Mouse (Mus musculus) midbrain, postnatal 0 days (tissue): ENCODE data around the gene Cdh13. TPM values are rescaled to one million over a fixed set of nuclear protein-coding genes. Genes with fewer than 3 reads are reported as not detected.
A peak's percentile ranks its signal among the peaks of the same experiment; 100 is the strongest.

ENCODE experiments used
- ATAC-seq: fragments of 200-750 bp; cut with Nextera tagmentation; 2 replicates; pipeline ENCODE4 v1.8.0; 2017; ENCODE audit warnings: moderate number of reproducible peaks, mild to moderate bottlenecking, moderate TSS enrichment, moderate library complexity; ENCODE audit not compliant: low FRiP score
- DNase-seq: peaks from one replicate; pipeline ENCODE4 v3.0.0-alpha.2; 2015; ENCODE audit warnings: low spot score
- H3K27ac ChIP-seq: fragments of 300-500 bp; sonication (generic); 2 replicates; pipeline ENCODE4 v1.5.1; 2014; ENCODE audit warnings: low read depth, mild to moderate bottlenecking, low read length, mixed read lengths
- H3K27me3 ChIP-seq: fragments of 300-500 bp; sonication (generic); 2 replicates; pipeline ENCODE4 v1.6.1; 2014; ENCODE audit warnings: low read length, control low read depth, mixed read lengths; ENCODE audit not compliant: insufficient read depth
- H3K36me3 ChIP-seq: fragments of 300-500 bp; sonication (generic); 2 replicates; pipeline ENCODE4 v1.6.1; 2014; ENCODE audit warnings: low read length, control low read depth, mixed read lengths; ENCODE audit not compliant: insufficient read depth
- H3K4me1 ChIP-seq: fragments of 300-500 bp; sonication (generic); 2 replicates; pipeline ENCODE4 v1.6.1; 2014; ENCODE audit warnings: mild to moderate bottlenecking, control low read depth, antibody characterized with exemption, low read length, mixed read lengths; ENCODE audit not compliant: insufficient read depth
- H3K4me2 ChIP-seq: fragments of 300-500 bp; sonication (generic); 2 replicates; pipeline ENCODE4 v1.6.1; 2014; ENCODE audit warnings: low read depth, mild to moderate bottlenecking, low read length, mixed read lengths; ENCODE audit not compliant: poor library complexity, severe bottlenecking
- H3K4me3 ChIP-seq: fragments of 300-500 bp; sonication (generic); 2 replicates; pipeline ENCODE4 v1.5.1; 2014; ENCODE audit warnings: low read depth, mild to moderate bottlenecking, low read length, moderate library complexity
- H3K9ac ChIP-seq: fragments of 300-500 bp; sonication (generic); replicated peaks from 2 replicates; pipeline ENCODE4 v1.6.1; 2014; ENCODE audit warnings: mild to moderate bottlenecking, low read length, moderate library complexity, mixed read lengths; ENCODE audit not compliant: poor library complexity, severe bottlenecking
- H3K9me3 ChIP-seq: fragments of 300-500 bp; sonication (generic); 2 replicates; pipeline ENCODE4 v1.6.1; 2016; ENCODE audit warnings: low read length, control low read depth
- CTCF ChIP-seq: IDR thresholded peaks from 2 replicates; pipeline ENCODE4 v1.5.1; 2016; ENCODE audit warnings: antibody characterized with exemption, mild to moderate bottlenecking
- WGBS: fragments of 180-500 bp; shearing (Covaris S2); extraction: QIAGEN DNeasy Blood & Tissue Kit; methylation state at CpG from one replicate; pipeline ENCODE4 v1.1.7; 2014; 5-methylcytosine and 5-hydroxymethylcytosine counted together
- polyA plus RNA-seq: library from polyadenylated mRNA; unstranded; fragments of >200 nt; fragmentation: Nextera tagmentation; extraction: Ambion mirVana; gene quantifications from 2 replicates; pipeline ENCODE4 v1.2.1, GENCODE M21; 2015
- total RNA-seq: library from RNA; depleted of rRNA; stranded (reverse); fragments of >200 nt; gene quantifications from 2 replicates; pipeline ENCODE4 v1.2.3, GENCODE M21; 2014

The Cdh13 gene
- total and polyA plus RNA-seq, 2 experiments from 2014 or later: 199 to 203 TPM

DNA sequence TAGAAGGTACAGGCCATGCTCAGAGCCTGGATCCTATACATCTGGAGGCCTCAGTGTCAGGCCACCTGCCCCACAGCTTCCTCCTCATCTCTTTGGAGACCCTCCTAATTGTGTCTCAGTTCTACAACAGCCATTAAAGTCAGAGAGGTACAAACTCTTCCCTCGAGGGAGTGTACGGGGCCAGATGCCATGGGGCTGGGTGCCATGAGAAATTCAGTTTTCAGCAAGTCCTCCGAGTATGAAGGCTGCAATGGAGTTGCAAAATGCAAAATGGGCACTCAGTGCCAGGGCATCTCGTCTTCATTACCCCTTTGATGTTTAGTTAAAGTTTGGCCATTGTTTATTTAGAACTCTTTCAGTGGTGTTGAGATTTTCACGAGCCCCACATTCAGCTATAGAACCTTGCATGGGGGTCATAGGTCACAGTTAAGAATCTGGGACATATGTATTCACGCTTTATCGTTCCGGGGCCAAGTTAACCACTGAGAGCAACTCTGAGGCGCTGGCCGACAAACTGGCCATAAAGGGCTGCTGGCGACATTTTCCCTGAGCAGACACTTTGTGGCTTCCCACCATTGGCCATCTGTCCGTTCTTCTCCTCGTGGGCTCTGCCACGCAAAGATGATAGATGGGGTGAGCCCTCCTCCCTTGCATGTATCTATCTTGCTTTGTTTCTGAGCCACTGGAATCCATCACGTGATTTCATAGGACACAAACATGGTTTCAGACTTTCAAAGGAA lies 681.7 kb downstream of the Cdh13 start:
- no peaks in the 10 kb centered on the region for H3K36me3 ChIP-seq
- DNase-seq (no peak), ATAC-seq (no peak)
- WGBS: 90% methylated on average over 15 of the region's 15 CpGs
- H3K9me3 ChIP-seq: no peaks in the 10 kb centered on the region
- no peaks in the 10 kb centered on the region for H3K27me3 ChIP-seq
- H3K4me3 ChIP-seq: no peak overlapping the region
- no peak overlapping the region for H3K27ac ChIP-seq
- peaks cover 11% of the 10 kb centered on the region; the same call in 1 of the 2 replicates for H3K4me1 ChIP-seq
- no peak for TF ChIP-seq CTCF
- H3K4me2 ChIP-seq: no peak overlapping the region
- no peak overlapping the region for H3K9ac ChIP-seq

- no peaks in the 10 kb centered on the region for H3K36me3 ChIP-seq
- no peaks in the 10 kb centered on the region for H3K27me3 ChIP-seq
- ATAC-seq (no peak), DNase-seq (peak; percentile 53)
- no peak overlapping the region for H3K4me2 ChIP-seq
- no peak overlapping the region for H3K9ac ChIP-seq
- no peaks in the 10 kb centered on the region for H3K9me3 ChIP-seq
- 28% methylated on average over 4 of the region's 4 CpGs for whole genome bisulfite sequencing
- no peak for TF ChIP-seq CTCF
- peak overlapping the region; percentile 21; the same call in 1 of the 2 replicates for H3K27ac ChIP-seq
- no peak overlapping the region for H3K4me3 ChIP-seq
- peaks cover 11% of the 10 kb centered on the region; the same call in 1 of the 2 replicates for H3K4me1 ChIP-seq
These were observed 685.4 kb downstream of the Cdh13 start for GRCm38 (mm10) chr8:118968896-118969295.

DNA sequence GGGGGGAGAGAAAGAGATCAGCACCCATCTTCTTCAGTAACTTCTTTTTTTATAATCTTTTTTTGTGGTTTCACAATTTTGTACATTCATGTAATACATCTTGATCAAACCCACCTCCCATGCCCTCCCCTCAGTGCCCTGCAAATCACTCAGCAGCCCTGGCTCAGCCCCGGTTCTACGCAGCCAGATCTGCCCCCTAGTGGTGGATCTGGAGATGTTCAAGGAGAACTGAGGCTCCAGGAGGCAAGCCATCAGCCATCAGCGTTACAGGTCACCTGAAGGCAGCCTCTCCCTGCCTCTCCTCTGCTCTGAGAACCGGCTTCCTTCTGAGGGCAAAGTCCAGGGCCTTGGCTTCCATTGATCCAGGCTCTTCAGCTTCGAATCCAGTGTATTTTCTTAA lies 696.3 kb downstream of the Cdh13 start:
- 0 out of 2 replicates have a peak, but pooled peaks cover 3% of the 10 kb centered on the region for H3K9me3 ChIP-seq
- H3K36me3 ChIP-seq: no peaks in the 10 kb centered on the region
- no peak overlapping the region for H3K4me3 ChIP-seq
- 17% methylated on average over 5 of the region's 5 CpGs for WGBS
- H3K27me3 ChIP-seq: no peaks in the 10 kb centered on the region
- no peak overlapping the region for H3K27ac ChIP-seq
- H3K4me1 ChIP-seq: no peaks in the 10 kb centered on the region
- ATAC-seq (no peak), DNase-seq (peak; percentile 63)
- H3K9ac ChIP-seq: no peak overlapping the region
- H3K4me2 ChIP-seq: no peak overlapping the region
- TF ChIP-seq CTCF: peak; percentile 80

DNA sequence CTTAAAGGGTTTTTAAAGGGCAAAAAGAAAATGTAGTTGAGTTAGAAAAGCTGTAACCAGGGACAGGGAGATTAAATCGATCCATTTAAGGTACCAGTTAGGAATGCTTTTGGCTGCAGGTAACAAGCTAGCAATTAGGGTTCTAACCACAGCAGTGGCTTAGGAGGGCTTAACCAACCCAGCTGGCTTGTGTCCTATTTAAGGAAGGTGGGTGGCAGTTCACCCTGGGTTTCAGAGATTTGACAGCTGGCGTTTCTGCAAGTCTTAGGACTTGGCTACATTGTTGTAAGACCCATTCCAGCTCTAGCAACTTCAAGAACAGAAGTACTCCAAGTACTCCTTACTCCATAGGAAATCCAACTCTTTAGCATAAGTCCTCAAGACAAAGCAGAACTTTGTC lies 700.2 kb downstream of the Cdh13 start:
- DNase-seq: no peak
- no peaks in the 10 kb centered on the region for H3K27me3 ChIP-seq
- no peak overlapping the region for H3K4me3 ChIP-seq
- H3K9me3 ChIP-seq: 0 out of 2 replicates have a peak, but pooled peaks cover 3% of the 10 kb centered on the region
- ATAC-seq: no peak
- H3K4me2 ChIP-seq: no peak overlapping the region
- 71% methylated on average over 2 of the region's 2 CpGs for WGBS
- H3K27ac ChIP-seq: no peak overlapping the region
- H3K4me1 ChIP-seq: no peaks in the 10 kb centered on the region
- no peak overlapping the region for H3K9ac ChIP-seq
- no peak for TF ChIP-seq CTCF
- no peaks in the 10 kb centered on the region for H3K36me3 ChIP-seq

- Histone ChIP-seq H3K4me3 (no peak overlapping the region), H3K4me2 (no peak overlapping the region), H3K9ac (no peak overlapping the region), H3K36me3 (no peaks in the 10 kb centered on the region), H3K4me1 (no peaks in the 10 kb centered on the region), H3K27ac (no peak overlapping the region), H3K27me3 (no peaks in the 10 kb centered on the region), H3K9me3 (0 out of 2 replicates have a peak, but pooled peaks cover 3% of the 10 kb centered on the region)
- DNase-seq (no peak), ATAC-seq (no peak)
- no peak for TF ChIP-seq CTCF
- 86% methylated on average over 1 of the region's 1 CpGs for WGBS
These were observed 703.3 kb downstream of the Cdh13 start for GRCm38 (mm10) chr8:118986796-118987195.

DNA sequence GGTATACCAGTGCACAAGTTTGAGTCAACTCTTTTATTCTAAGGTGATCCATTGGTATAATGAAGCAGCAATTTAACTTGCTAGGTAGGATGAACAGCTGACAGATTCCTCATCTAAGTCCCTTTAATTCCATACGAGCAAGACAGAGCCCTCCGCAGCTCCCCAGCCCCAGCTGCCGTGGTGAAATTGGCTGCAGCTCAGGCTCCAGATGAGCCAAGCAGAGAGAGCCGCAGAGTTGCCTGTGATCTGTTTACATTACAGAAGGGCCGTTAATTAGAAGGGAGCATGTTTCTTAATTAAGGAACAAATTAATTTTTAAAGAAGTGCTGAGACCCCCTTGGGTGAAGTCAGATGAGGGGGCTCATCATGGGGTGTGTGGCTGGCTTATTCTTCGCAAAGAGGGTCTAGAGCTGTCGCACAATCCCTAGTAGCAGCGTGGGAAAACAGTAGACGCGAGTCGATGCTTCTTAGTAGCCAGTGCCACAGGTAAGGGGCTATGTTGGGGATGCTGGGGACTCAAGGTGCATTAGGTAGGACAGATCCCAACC lies 712.2 kb downstream of the Cdh13 start:
- H3K4me2 ChIP-seq: no peak overlapping the region
- H3K4me3 ChIP-seq: no peak overlapping the region
- H3K4me1 ChIP-seq: no peaks in the 10 kb centered on the region
- DNase-seq (peak; percentile 58), ATAC-seq (no peak)
- H3K9me3 ChIP-seq: no peaks in the 10 kb centered on the region
- TF ChIP-seq CTCF: no peak
- H3K27me3 ChIP-seq: no peaks in the 10 kb centered on the region
- 72% methylated on average over 11 of the region's 11 CpGs for WGBS
- H3K9ac ChIP-seq: no peak overlapping the region
- H3K36me3 ChIP-seq: no peaks in the 10 kb centered on the region
- no peak overlapping the region for H3K27ac ChIP-seq
